In genomic region chr7:109021428-109021827, GRCm38 (mm10) we compare ENCODE assay signal across 7 mouse cellular contexts.
DNase-seq lines count a peak whose midpoint lies in the region.

No protein-coding gene starts in this region.

- peak; percentile 2 for DNase-seq in MEL-GATA-1-ER (ENCODE audit: extremely low read depth, low read depth)
- peak; percentile 67 for DNase-seq in adrenal gland, postnatal 25 days
- peak; percentile 65 for DNase-seq in embryo, embryonic 9.5 days (ENCODE audit: extremely low spot score)
- DNase-seq in heart, postnatal 36 days, result peak; percentile 37 to 63
- DNase-seq in kidney, postnatal 36 days, result peak; percentile 51 to 81
- peak; percentile 65 for DNase-seq in lung, postnatal 10 days
- DNase-seq in retina, embryonic 14.5 days (ENCODE audit: low spot score), result peak; percentile 86

- intact Hi-C loops in heart, postnatal 36 days (cut with DNase I), result loop anchor here (1.0 to 2.0 kb wide), 2 partner anchors 31 to 54 kb away; no protein-coding TSS in a partner anchor

Comparison
In these comparisons a context has a peak if more than half of its experiments do, and no peak if none do; other contexts are left out.
1. Peak in every context shown above with its lines: DNase-seq.
2. DNase-seq: peak in every context shown above with its lines; median percentile 86 in retina, embryonic 14.5 days; 67 in adrenal gland, postnatal 25 days; 66 in kidney, postnatal 36 days; 65 in embryo, embryonic 9.5 days; 65 in lung, postnatal 10 days; 50 in heart, postnatal 36 days; 2 in MEL-GATA-1-ER.